In the genomic region with DNA sequence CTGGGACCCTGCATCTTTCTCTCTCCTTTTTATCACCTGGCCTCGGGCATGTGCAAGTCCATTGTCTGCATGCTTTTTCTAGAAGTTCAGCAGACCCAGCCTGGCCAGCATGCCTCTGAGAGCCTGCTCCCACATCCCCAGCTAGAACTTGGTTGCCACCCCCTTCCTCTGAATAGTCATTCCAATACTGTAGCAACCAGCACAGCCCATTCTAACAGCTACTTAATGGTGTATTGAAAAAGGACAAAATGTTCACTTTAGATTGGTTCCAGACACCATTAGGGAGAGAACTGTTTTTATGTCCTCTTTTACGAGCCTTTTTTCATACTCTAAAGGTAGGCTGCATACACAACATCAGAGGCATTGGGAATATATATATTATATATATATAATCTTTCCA, we compare ENCODE assay signal across 23 mouse cellular contexts. TPM values are rescaled to one million over a fixed set of nuclear protein-coding genes. Genes with fewer than 3 reads are reported as not detected.
DNase-seq lines count a peak whose midpoint lies in the region; ATAC-seq and TF ChIP-seq lines count a peak whose summit lies in the region.
"Had no signal": no experiment of that assay in that cellular context is flagged by ENCODE, and none has a peak within 500 bp of the region (broad histone marks: within the 10 kb centered on the region; RNA-seq: fewer than 3 reads in every experiment).

No protein-coding gene starts in this region.

- no peak overlapping the region for H3ac ChIP-seq in C2C12 (ENCODE audit: control insufficient read depth, insufficient read length, low read depth)

- intact Hi-C loops in left cerebral cortex, postnatal 14 days (cut with DNase I), result no loop called here

- TF ChIP-seq CTCF in C2C12 (IDR thresholded peaks at IDR 0.05; ENCODE audit: control insufficient read depth, insufficient read depth, insufficient read length), result no peak

- H3K4me3 ChIP-seq in C2C12 (ENCODE audit: insufficient read depth, poor library complexity, severe bottlenecking), result peak overlapping the region; percentile 6
- no peak overlapping the region for H3K4me3 ChIP-seq in limb, embryonic 12.5 days (replicated peaks)
- H3K4me3 ChIP-seq in limb, embryonic 14.5 days (replicated peaks; ENCODE audit: low read length), result no peak overlapping the region
- H3K4me3 ChIP-seq: embryonic facial prominence, embryonic 13.5 days; embryonic facial prominence, embryonic 15.5 days; erythroblast, embryonic 14.5 days; forebrain, embryonic 10.5 days; forebrain, embryonic 12.5 days had no signal

- no peak overlapping the region for H3K9ac ChIP-seq in limb, embryonic 12.5 days (replicated peaks)
- H3K9ac ChIP-seq in limb, embryonic 14.5 days (ENCODE audit: low read depth, low read length, severe bottlenecking), result no peak overlapping the region
- H3K9ac ChIP-seq: embryonic facial prominence, embryonic 13.5 days; embryonic facial prominence, embryonic 15.5 days; forebrain, embryonic 12.5 days had no signal

- ATAC-seq in limb, embryonic 12.5 days (ENCODE audit: insufficient number of reproducible peaks, insufficient read depth, low FRiP score, low TSS enrichment, low read depth), result peak; percentile 80; the same call in 1 of the 2 replicates
- no peak; the same call in 1 of the 2 replicates for ATAC-seq in limb, embryonic 14.5 days (ENCODE audit: low FRiP score, low read depth)
- ATAC-seq: forebrain, embryonic 14.5 days; forebrain, embryonic 16.5 days had no signal

- H3K79me2 ChIP-seq in C2C12 (ENCODE audit: control insufficient read depth, insufficient read depth), result no peaks in the 10 kb centered on the region

- H3K4me2 ChIP-seq in limb, embryonic 12.5 days, result no peak overlapping the region
- H3K4me2 ChIP-seq in limb, embryonic 14.5 days (replicated peaks; ENCODE audit: low read depth, low read length, severe bottlenecking), result no peak overlapping the region
- H3K4me2 ChIP-seq: embryonic facial prominence, embryonic 13.5 days; embryonic facial prominence, embryonic 15.5 days; forebrain, embryonic 12.5 days had no signal

- H3K27me3 ChIP-seq in C2C12 (ENCODE audit: control insufficient read depth, insufficient read depth, insufficient read length), result no peaks in the 10 kb centered on the region
- no peaks in the 10 kb centered on the region for H3K27me3 ChIP-seq in limb, embryonic 12.5 days
- no peaks in the 10 kb centered on the region for H3K27me3 ChIP-seq in limb, embryonic 14.5 days (ENCODE audit: control insufficient read depth, insufficient read depth, low read length)
- H3K27me3 ChIP-seq: embryonic facial prominence, embryonic 13.5 days; embryonic facial prominence, embryonic 15.5 days; forebrain, embryonic 12.5 days had no signal

- H3K27ac ChIP-seq in limb, embryonic 12.5 days, result peak overlapping the region; percentile 80
- H3K27ac ChIP-seq in limb, embryonic 14.5 days (replicated peaks; ENCODE audit: low read depth, low read length), result no peak overlapping the region
- H3K27ac ChIP-seq: embryonic facial prominence, embryonic 13.5 days; embryonic facial prominence, embryonic 15.5 days; forebrain, embryonic 10.5 days; forebrain, embryonic 12.5 days had no signal

- H3K4me1 ChIP-seq in limb, embryonic 12.5 days (replicated peaks), result peaks cover 27% of the 10 kb centered on the region
- peaks cover 18% of the 10 kb centered on the region for H3K4me1 ChIP-seq in limb, embryonic 14.5 days (ENCODE audit: control insufficient read depth, insufficient read depth, low read length)
- H3K4me1 ChIP-seq: embryonic facial prominence, embryonic 15.5 days; forebrain, embryonic 10.5 days; forebrain, embryonic 12.5 days had no signal

- 20% methylated on average over 2 of the region's 2 CpGs for WGBS in limb, embryonic 12.5 days
- 29% methylated on average over 2 of the region's 2 CpGs for WGBS in limb, embryonic 14.5 days

- no peaks in the 10 kb centered on the region for H3K36me3 ChIP-seq in C2C12 (ENCODE audit: control insufficient read depth, insufficient read depth)
- H3K36me3 ChIP-seq in limb, embryonic 12.5 days, result no peaks in the 10 kb centered on the region
- H3K36me3 ChIP-seq in limb, embryonic 14.5 days (ENCODE audit: control insufficient read depth, insufficient read depth, low read length), result no peaks in the 10 kb centered on the region
- H3K36me3 ChIP-seq: embryonic facial prominence, embryonic 13.5 days; embryonic facial prominence, embryonic 15.5 days; forebrain, embryonic 10.5 days; forebrain, embryonic 12.5 days had no signal

- no peaks in the 10 kb centered on the region for H3K9me3 ChIP-seq in limb, embryonic 12.5 days
- H3K9me3 ChIP-seq in limb, embryonic 14.5 days (ENCODE audit: control insufficient read depth, low read length), result no peaks in the 10 kb centered on the region
- H3K9me3 ChIP-seq: embryonic facial prominence, embryonic 13.5 days; embryonic facial prominence, embryonic 15.5 days; forebrain, embryonic 10.5 days; forebrain, embryonic 12.5 days had no signal

- H3K79me3 ChIP-seq in C2C12 (ENCODE audit: low read depth), result no peaks in the 10 kb centered on the region

- TF ChIP-seq POLR2A in limb, embryonic 14.5 days (IDR thresholded peaks at IDR 0.05; ENCODE audit: borderline replicate concordance, extremely low read depth, insufficient read depth, insufficient read length), result no peak

- peak; percentile 11 for DNase-seq in limb, embryonic 14.5 days (ENCODE audit: low spot score)
- DNase-seq in left cerebral cortex, postnatal 14 days (ENCODE audit: low spot score in 2 of 2), result no peak
- no peak for DNase-seq in urinary bladder, adult 18-20 months (ENCODE audit: low spot score in 2 of 2)
- DNase-seq: adrenal gland, adult 2 months; adrenal gland, postnatal 10 days; adrenal gland, postnatal 25 days; B cell, adult 2 months; cerebellum, adult 11 months; cerebellum, adult 18-20 months; cerebellum, adult 8-10 months; cerebellum, adult 9-11 months; cerebellum, postnatal 14 days; cerebellum, postnatal 36 days; embryo, embryonic 11 days had no signal

TF ChIP-seq in C2C12, 6 proteins besides CTCF, POLR2A, EP300 and RAD21:
- TF ChIP-seq FOSL1 (IDR thresholded peaks at IDR 0.05; ENCODE audit: insufficient read depth, low read length, poor library complexity, severe bottlenecking), result no peak
- no peak for TF ChIP-seq USF1 (IDR thresholded peaks at IDR 0.05; ENCODE audit: low read depth)
- no peak for TF ChIP-seq CEBPB (IDR thresholded peaks at IDR 0.05; ENCODE audit: low read depth)
- no peak for TF ChIP-seq MYOG (IDR thresholded peaks at IDR 0.05; ENCODE audit: control insufficient read depth, extremely low read depth, insufficient read length)
- TF ChIP-seq MYOD1 (IDR thresholded peaks at IDR 0.05; ENCODE audit: control insufficient read depth, insufficient read length, low read depth), result no peak
- no peak for TF ChIP-seq MAX (IDR thresholded peaks at IDR 0.05)

RNA-seq across cellular contexts. Expression of a gene that starts 53.2 kb away (rescaled TPM):
- polyA plus RNA-seq in C2C12 (2012; fragmentation: generic; extraction: Trizol), result 17.6 TPM
- polyA plus RNA-seq in limb, embryonic 12.5 days (2016; fragmentation: Nextera tagmentation; extraction: Ambion mirVana), result 18.2 and 18.5 TPM in 2 replicates
- 18.2 and 19.8 TPM in 2 replicates for polyA plus RNA-seq in limb, embryonic 14.5 days (2012; rRNA removed)
- 10.9 and 11.9 TPM in 2 replicates for polyA plus RNA-seq in limb, embryonic 14.5 days (2014; fragmentation: Nextera tagmentation; extraction: Ambion mirVana)
- 10 to 100 TPM; 29.3 to 37.6 TPM for total RNA-seq in left cerebral cortex, postnatal 14 days (2021)
- polyA plus RNA-seq: erythroblast, embryonic 14.5 days had no signal

RNA-seq across cellular contexts. Expression of a gene that starts 57.1 kb away (rescaled TPM):
- 65.5 TPM for polyA plus RNA-seq in C2C12 (2012; fragmentation: generic; extraction: Trizol)
- 67.4 and 71.1 TPM in 2 replicates for polyA plus RNA-seq in limb, embryonic 12.5 days (2016; fragmentation: Nextera tagmentation; extraction: Ambion mirVana)
- 20.7 and 35.9 TPM in 2 replicates for polyA plus RNA-seq in limb, embryonic 14.5 days (2012; rRNA removed)
- polyA plus RNA-seq in limb, embryonic 14.5 days (2014; fragmentation: Nextera tagmentation; extraction: Ambion mirVana), result 49.1 and 53.8 TPM in 2 replicates
- 10 to 100 TPM; 49.1 to 49.6 TPM for total RNA-seq in left cerebral cortex, postnatal 14 days (2021)
